Mouse (Mus musculus): ENCODE measurements around the gene 1700025G04Rik. TPM values are rescaled to one million over a fixed set of nuclear protein-coding genes. Genes with fewer than 3 reads are reported as not detected.

Gene 1700025G04Rik
- polyA plus RNA-seq, 1 experiment from 2014 or later: 27.8 TPM

GRCm38 (mm10) chr1:152067919-152068318 is 22.0 kb downstream of the 1700025G04Rik start:
- ATAC-seq (ENCODE audit: low FRiP score, low TSS enrichment): no peak
- H3K27me3 ChIP-seq (ENCODE audit: control insufficient read depth, insufficient read depth, low read length): no peaks in the 10 kb centered on the region
- peaks cover 16% of the 10 kb centered on the region; the same call in 1 of the 2 replicates for H3K4me1 ChIP-seq (ENCODE audit: control insufficient read depth, insufficient read depth, low read length)
- H3K9ac ChIP-seq (replicated peaks; ENCODE audit: low read length): no peak overlapping the region
- H3K27ac ChIP-seq (replicated peaks; ENCODE audit: low read depth, low read length): no peak overlapping the region
- DNase-seq: no peak
- H3K36me3 ChIP-seq (ENCODE audit: control insufficient read depth, insufficient read depth, low read length): no peaks in the 10 kb centered on the region
- H3K4me3 ChIP-seq (replicated peaks; ENCODE audit: low read depth, low read length): no peak overlapping the region
- no peak overlapping the region for H3K4me2 ChIP-seq (ENCODE audit: low read length)
- no peaks in the 10 kb centered on the region for H3K9me3 ChIP-seq (ENCODE audit: control insufficient read depth, low read length)

GRCm38 (mm10) chr1:152065527-152065926 is 24.4 kb downstream of the 1700025G04Rik start:
- Histone ChIP-seq H3K9ac (replicated peaks; ENCODE audit: low read length) (no peak overlapping the region), H3K27me3 (ENCODE audit: control insufficient read depth, insufficient read depth, low read length) (no peaks in the 10 kb centered on the region), H3K9me3 (ENCODE audit: control insufficient read depth, low read length) (no peaks in the 10 kb centered on the region), H3K4me3 (replicated peaks; ENCODE audit: low read depth, low read length) (no peak overlapping the region), H3K36me3 (ENCODE audit: control insufficient read depth, insufficient read depth, low read length) (no peaks in the 10 kb centered on the region), H3K27ac (replicated peaks; ENCODE audit: low read depth, low read length) (no peak overlapping the region), H3K4me1 (ENCODE audit: control insufficient read depth, insufficient read depth, low read length) (peaks cover 10% of the 10 kb centered on the region; the same call in 1 of the 2 replicates), H3K4me2 (ENCODE audit: low read length) (no peak overlapping the region)
- 97% methylated on average over 7 of the region's 7 CpGs for WGBS
- DNase-seq (no peak), ATAC-seq (ENCODE audit: low FRiP score, low TSS enrichment) (no peak)

DNA sequence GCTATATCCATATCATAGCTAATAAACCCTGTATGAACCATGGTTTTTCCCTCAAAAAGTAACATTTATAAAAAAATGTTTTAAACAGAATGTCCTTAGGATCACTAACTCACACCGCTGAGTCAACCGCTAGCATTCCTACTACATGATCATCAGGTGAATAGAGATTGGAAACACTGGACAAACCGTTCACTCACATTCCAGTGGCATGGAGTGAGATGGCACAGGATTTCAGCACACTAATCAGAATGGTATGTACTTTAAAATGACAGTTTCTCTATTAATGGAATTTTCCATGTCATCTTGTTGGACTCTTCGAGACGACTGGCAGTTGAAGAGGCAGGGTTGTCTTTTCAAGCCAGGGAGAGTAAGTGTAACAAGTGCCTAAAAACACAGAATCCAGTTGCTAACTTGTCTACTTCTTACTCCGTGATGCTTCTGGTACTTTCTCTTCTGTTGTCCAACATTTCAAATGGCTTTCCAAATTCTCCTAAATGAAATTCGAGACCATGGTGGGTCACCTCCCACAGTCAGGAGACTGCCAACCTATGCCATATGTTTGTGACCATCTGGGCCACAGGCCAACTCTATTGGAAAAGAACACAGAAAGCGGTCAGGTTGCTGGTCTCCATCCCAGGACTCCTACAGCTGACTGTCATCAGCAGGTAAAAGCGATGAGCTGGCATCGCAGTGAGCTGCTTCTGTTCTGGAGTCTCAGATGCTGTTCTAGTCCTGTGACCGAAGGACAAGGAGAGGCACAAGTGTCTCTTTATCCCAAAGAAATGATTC is 26.4 kb downstream of the 1700025G04Rik start:
- Histone ChIP-seq H3K36me3 (ENCODE audit: control insufficient read depth, insufficient read depth, low read length) (no peaks in the 10 kb centered on the region), H3K27ac (replicated peaks; ENCODE audit: low read depth, low read length) (no peak overlapping the region), H3K9ac (replicated peaks; ENCODE audit: low read length) (no peak overlapping the region), H3K4me2 (ENCODE audit: low read length) (no peak overlapping the region), H3K9me3 (ENCODE audit: control insufficient read depth, low read length) (no peaks in the 10 kb centered on the region), H3K27me3 (ENCODE audit: control insufficient read depth, insufficient read depth, low read length) (no peaks in the 10 kb centered on the region), H3K4me1 (ENCODE audit: control insufficient read depth, insufficient read depth, low read length) (peaks cover 4% of the 10 kb centered on the region; the same call in 1 of the 2 replicates), H3K4me3 (replicated peaks; ENCODE audit: low read depth, low read length) (no peak overlapping the region)
- DNase-seq (no peak), ATAC-seq (ENCODE audit: low FRiP score, low TSS enrichment) (no peak)
- WGBS: 95% methylated on average over 11 of the region's 11 CpGs

GRCm38 (mm10) chr1:152061745-152062144 is 28.2 kb downstream of the 1700025G04Rik start:
- 85% methylated on average over 12 of the region's 12 CpGs for WGBS
- ATAC-seq (ENCODE audit: low FRiP score, low TSS enrichment) (no peak), DNase-seq (no peak)

GRCm38 (mm10) chr1:152060265-152060664 is 29.7 kb downstream of the 1700025G04Rik start:
- Histone ChIP-seq H3K27ac (replicated peaks; ENCODE audit: low read depth, low read length) (no peak overlapping the region), H3K36me3 (ENCODE audit: control insufficient read depth, insufficient read depth, low read length) (no peaks in the 10 kb centered on the region), H3K27me3 (ENCODE audit: control insufficient read depth, insufficient read depth, low read length) (no peaks in the 10 kb centered on the region), H3K4me2 (ENCODE audit: low read length) (no peak overlapping the region), H3K9me3 (ENCODE audit: control insufficient read depth, low read length) (no peaks in the 10 kb centered on the region), H3K4me3 (replicated peaks; ENCODE audit: low read depth, low read length) (no peak overlapping the region), H3K9ac (replicated peaks; ENCODE audit: low read length) (no peak overlapping the region), H3K4me1 (ENCODE audit: control insufficient read depth, insufficient read depth, low read length) (peaks cover 4% of the 10 kb centered on the region; the same call in 1 of the 2 replicates)
- WGBS: 83% methylated on average over 3 of the region's 3 CpGs
- DNase-seq (no peak), ATAC-seq (ENCODE audit: low FRiP score, low TSS enrichment) (no peak)

More at GRCm38 (mm10) chr1:152061745-152062144, 28.2 kb downstream of the 1700025G04Rik start:
- Histone ChIP-seq H3K4me3 (replicated peaks; ENCODE audit: low read depth, low read length) (no peak overlapping the region), H3K27ac (replicated peaks; ENCODE audit: low read depth, low read length) (no peak overlapping the region), H3K27me3 (ENCODE audit: control insufficient read depth, insufficient read depth, low read length) (no peaks in the 10 kb centered on the region), H3K9ac (replicated peaks; ENCODE audit: low read length) (no peak overlapping the region), H3K9me3 (ENCODE audit: control insufficient read depth, low read length) (no peaks in the 10 kb centered on the region), H3K4me2 (ENCODE audit: low read length) (no peak overlapping the region), H3K4me1 (ENCODE audit: control insufficient read depth, insufficient read depth, low read length) (peaks cover 4% of the 10 kb centered on the region; the same call in 1 of the 2 replicates), H3K36me3 (ENCODE audit: control insufficient read depth, insufficient read depth, low read length) (no peaks in the 10 kb centered on the region)

DNA sequence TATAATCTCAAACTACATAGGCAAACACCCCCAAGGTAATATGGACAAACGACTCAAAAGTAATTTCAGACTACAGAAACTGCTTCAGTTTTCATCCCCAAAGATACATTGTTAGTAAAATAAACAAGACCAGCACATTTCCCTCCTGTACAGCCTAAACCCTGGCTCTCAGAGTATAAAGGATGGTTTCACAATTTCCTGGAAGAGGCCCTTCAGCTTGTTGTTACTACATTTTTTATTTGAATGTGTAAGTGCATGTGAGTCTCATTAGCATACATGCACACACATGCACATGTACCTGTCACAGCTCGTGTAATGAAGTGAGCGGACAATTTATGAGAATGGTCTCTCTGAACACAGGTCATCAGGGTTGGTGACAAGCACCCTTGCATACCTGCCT is 31.1 kb downstream of the 1700025G04Rik start:
- H3K27ac ChIP-seq (replicated peaks; ENCODE audit: low read depth, low read length): no peak overlapping the region
- ATAC-seq (ENCODE audit: low FRiP score, low TSS enrichment) (no peak), DNase-seq (no peak)
- H3K27me3 ChIP-seq (ENCODE audit: control insufficient read depth, insufficient read depth, low read length): no peaks in the 10 kb centered on the region
- H3K4me3 ChIP-seq (replicated peaks; ENCODE audit: low read depth, low read length): no peak overlapping the region
- 89% methylated on average over 3 of the region's 3 CpGs for WGBS
- H3K36me3 ChIP-seq (ENCODE audit: control insufficient read depth, insufficient read depth, low read length): no peaks in the 10 kb centered on the region
- H3K4me2 ChIP-seq (ENCODE audit: low read length): no peak overlapping the region
- H3K9ac ChIP-seq (replicated peaks; ENCODE audit: low read length): no peak overlapping the region
- H3K4me1 ChIP-seq (ENCODE audit: control insufficient read depth, insufficient read depth, low read length): peaks cover 4% of the 10 kb centered on the region; the same call in 1 of the 2 replicates
- no peaks in the 10 kb centered on the region for H3K9me3 ChIP-seq (ENCODE audit: control insufficient read depth, low read length)

- peaks cover 9% of the 10 kb centered on the region; the same call in 1 of the 2 replicates for H3K4me1 ChIP-seq (ENCODE audit: control insufficient read depth, insufficient read depth, low read length)
- H3K9me3 ChIP-seq (ENCODE audit: control insufficient read depth, low read length): no peaks in the 10 kb centered on the region
- H3K27me3 ChIP-seq (ENCODE audit: control insufficient read depth, insufficient read depth, low read length): no peaks in the 10 kb centered on the region
- 94% methylated on average over 5 of the region's 5 CpGs for WGBS
- H3K4me2 ChIP-seq (ENCODE audit: low read length): no peak overlapping the region
- H3K9ac ChIP-seq (replicated peaks; ENCODE audit: low read length): no peak overlapping the region
- DNase-seq: no peak
- H3K4me3 ChIP-seq (replicated peaks; ENCODE audit: low read depth, low read length): no peak overlapping the region
- ATAC-seq (ENCODE audit: low FRiP score, low TSS enrichment): no peak
- no peaks in the 10 kb centered on the region for H3K36me3 ChIP-seq (ENCODE audit: control insufficient read depth, insufficient read depth, low read length)
- H3K27ac ChIP-seq (replicated peaks; ENCODE audit: low read depth, low read length): no peak overlapping the region
Observed at GRCm38 (mm10) chr1:152053112-152053511, 36.8 kb downstream of the 1700025G04Rik start.

- Histone ChIP-seq H3K27ac (replicated peaks; ENCODE audit: low read depth, low read length) (no peak overlapping the region), H3K9ac (replicated peaks; ENCODE audit: low read length) (no peak overlapping the region), H3K4me3 (replicated peaks; ENCODE audit: low read depth, low read length) (no peak overlapping the region), H3K4me1 (ENCODE audit: control insufficient read depth, insufficient read depth, low read length) (peaks cover 17% of the 10 kb centered on the region), H3K9me3 (ENCODE audit: control insufficient read depth, low read length) (no peaks in the 10 kb centered on the region), H3K27me3 (ENCODE audit: control insufficient read depth, insufficient read depth, low read length) (no peaks in the 10 kb centered on the region), H3K4me2 (ENCODE audit: low read length) (no peak overlapping the region), H3K36me3 (ENCODE audit: control insufficient read depth, insufficient read depth, low read length) (no peaks in the 10 kb centered on the region)
- ATAC-seq (ENCODE audit: low FRiP score, low TSS enrichment): no peak
- no peak for DNase-seq
- 80% methylated on average over 9 of the region's 9 CpGs for WGBS
Observed at GRCm38 (mm10) chr1:152051858-152052257, 38.1 kb downstream of the 1700025G04Rik start.

GRCm38 (mm10) chr1:152050037-152050436 is 39.9 kb downstream of the 1700025G04Rik start:
- H3K4me1 ChIP-seq (ENCODE audit: control insufficient read depth, insufficient read depth, low read length): peaks cover 19% of the 10 kb centered on the region
- no peak for DNase-seq
- no peak overlapping the region for H3K4me3 ChIP-seq (replicated peaks; ENCODE audit: low read depth, low read length)
- 89% methylated on average over 7 of the region's 7 CpGs for WGBS
- no peak overlapping the region for H3K4me2 ChIP-seq (ENCODE audit: low read length)
- no peak overlapping the region for H3K27ac ChIP-seq (replicated peaks; ENCODE audit: low read depth, low read length)
- ATAC-seq (ENCODE audit: low FRiP score, low TSS enrichment): no peak
- H3K36me3 ChIP-seq (ENCODE audit: control insufficient read depth, insufficient read depth, low read length): no peaks in the 10 kb centered on the region
- H3K9ac ChIP-seq (replicated peaks; ENCODE audit: low read length): no peak overlapping the region
- no peaks in the 10 kb centered on the region for H3K27me3 ChIP-seq (ENCODE audit: control insufficient read depth, insufficient read depth, low read length)
- H3K9me3 ChIP-seq (ENCODE audit: control insufficient read depth, low read length): no peaks in the 10 kb centered on the region

All from midbrain, embryonic 14.5 days (tissue).